23 mouse cellular contexts compared by ENCODE assay signal in genomic region chr7:133720616-133721015, GRCm38 (mm10). TPM values are rescaled to one million over a fixed set of nuclear protein-coding genes. Genes with fewer than 3 reads are reported as not detected.
A peak's percentile ranks its signal among the peaks of the same experiment; 100 is the strongest.
DNase-seq lines count a peak whose midpoint lies in the region; ATAC-seq and TF ChIP-seq lines count a peak whose summit lies in the region.
"Had no signal": no experiment of that assay in that cellular context is flagged by ENCODE, and none has a peak within 500 bp of the region (broad histone marks: within the 10 kb centered on the region; RNA-seq: fewer than 3 reads in every experiment).

No protein-coding gene starts in this region.

- no peaks in the 10 kb centered on the region for H3K9me3 ChIP-seq in embryonic facial prominence, embryonic 14.5 days (ENCODE audit: control insufficient read depth, low read length)
- no peaks in the 10 kb centered on the region for H3K9me3 ChIP-seq in embryonic facial prominence, embryonic 10.5 days
- no peaks in the 10 kb centered on the region for H3K9me3 ChIP-seq in forebrain, embryonic 10.5 days
- H3K9me3 ChIP-seq: embryonic facial prominence, embryonic 13.5 days; forebrain, embryonic 12.5 days; G1E had no signal

- TF ChIP-seq CTCF in testis, adult 2 months (IDR thresholded peaks at IDR 0.05; ENCODE audit: control insufficient read depth, insufficient read depth, insufficient replicate concordance, low read depth, low read length): no peak

- no peak overlapping the region for H3K9ac ChIP-seq in embryonic facial prominence, embryonic 14.5 days (ENCODE audit: low read depth, low read length)
- H3K9ac ChIP-seq: embryonic facial prominence, embryonic 13.5 days; forebrain, embryonic 12.5 days had no signal

- DNase-seq in embryonic facial prominence, embryonic 14.5 days (ENCODE audit: low spot score): peak; percentile 22
- no peak for DNase-seq in embryonic facial prominence, embryonic 10.5 days (ENCODE audit: low spot score)
- no peak for DNase-seq in testis, postnatal 10 days (ENCODE audit: low spot score)
- peak; percentile 98 for DNase-seq in retina, postnatal 1 day
- no peak for DNase-seq in neural tube, embryonic 10.5 days (ENCODE audit: extremely low spot score, low spot score)
- DNase-seq in forebrain, embryonic 10.5 days (ENCODE audit: extremely low spot score, low spot score): no peak
- DNase-seq: adrenal gland, adult 8-10 months; adrenal gland, postnatal 14 days; adrenal gland, postnatal 36 days; B cell, adult 2 months; cerebellum, adult 11-12 months; cerebellum, adult 2 months; cerebellum, adult 9-10 months; cerebellum, postnatal 10 days; cerebellum, postnatal 25 days had no signal

- WGBS in embryonic facial prominence, embryonic 14.5 days: 72% methylated on average over 11 of the region's 11 CpGs
- 89% methylated on average over 11 of the region's 11 CpGs for WGBS in embryonic facial prominence, embryonic 10.5 days
- 92% methylated on average over 11 of the region's 11 CpGs for WGBS in forebrain, embryonic 10.5 days

- no peak overlapping the region for H3K27ac ChIP-seq in embryonic facial prominence, embryonic 14.5 days (replicated peaks; ENCODE audit: low read depth, low read length)
- no peak overlapping the region for H3K27ac ChIP-seq in embryonic facial prominence, embryonic 10.5 days (replicated peaks)
- peak overlapping the region; percentile 43 for H3K27ac ChIP-seq in testis, adult 2 months (ENCODE audit: control insufficient read depth, insufficient read depth, low read depth, low read length)
- no peak overlapping the region for H3K27ac ChIP-seq in forebrain, embryonic 10.5 days
- H3K27ac ChIP-seq: embryonic facial prominence, embryonic 13.5 days; forebrain, embryonic 12.5 days had no signal

- no peaks in the 10 kb centered on the region for H3K4me1 ChIP-seq in embryonic facial prominence, embryonic 14.5 days (ENCODE audit: control insufficient read depth, insufficient read depth, low read length)
- no peaks in the 10 kb centered on the region for H3K4me1 ChIP-seq in embryonic facial prominence, embryonic 10.5 days
- no peaks in the 10 kb centered on the region; the same call in 1 of the 2 replicates for H3K4me1 ChIP-seq in testis, adult 2 months (ENCODE audit: control insufficient read depth, insufficient read depth, low read length)
- no peaks in the 10 kb centered on the region for H3K4me1 ChIP-seq in forebrain, embryonic 10.5 days
- H3K4me1 ChIP-seq: embryonic facial prominence, embryonic 13.5 days; forebrain, embryonic 12.5 days had no signal

- no peak overlapping the region for H3K4me3 ChIP-seq in embryonic facial prominence, embryonic 14.5 days (ENCODE audit: low read depth, low read length)
- H3K4me3 ChIP-seq in embryonic facial prominence, embryonic 10.5 days: no peak overlapping the region
- no peak overlapping the region for H3K4me3 ChIP-seq in testis, adult 2 months (ENCODE audit: control insufficient read depth, low read depth, low read length)
- H3K4me3 ChIP-seq in forebrain, embryonic 10.5 days: no peak overlapping the region
- H3K4me3 ChIP-seq: embryonic facial prominence, embryonic 13.5 days; forebrain, embryonic 12.5 days had no signal

- no peak overlapping the region for H3K4me2 ChIP-seq in embryonic facial prominence, embryonic 14.5 days (ENCODE audit: low read depth, low read length)
- H3K4me2 ChIP-seq: embryonic facial prominence, embryonic 13.5 days; forebrain, embryonic 12.5 days had no signal

- no peak for TF ChIP-seq POLR2A in testis, adult 2 months (IDR thresholded peaks at IDR 0.05; ENCODE audit: control insufficient read depth, low read depth, low read length)

- H3K27me3 ChIP-seq in embryonic facial prominence, embryonic 14.5 days (replicated peaks; ENCODE audit: control insufficient read depth, insufficient read depth, low read length): no peaks in the 10 kb centered on the region
- no peaks in the 10 kb centered on the region for H3K27me3 ChIP-seq in embryonic facial prominence, embryonic 10.5 days (replicated peaks; ENCODE audit: low read depth, poor library complexity, severe bottlenecking)
- H3K27me3 ChIP-seq in testis, adult 2 months (ENCODE audit: control insufficient read depth, insufficient read depth, low read length): no peaks in the 10 kb centered on the region
- H3K27me3 ChIP-seq in forebrain, embryonic 10.5 days (ENCODE audit: poor library complexity, severe bottlenecking): no peaks in the 10 kb centered on the region
- H3K27me3 ChIP-seq: CH12.LX; embryonic facial prominence, embryonic 13.5 days; forebrain, embryonic 12.5 days had no signal

- H3K36me3 ChIP-seq in embryonic facial prominence, embryonic 14.5 days (ENCODE audit: control insufficient read depth, insufficient read depth, low read length): peaks cover 86% of the 10 kb centered on the region
- H3K36me3 ChIP-seq in embryonic facial prominence, embryonic 10.5 days (replicated peaks): peaks cover 98% of the 10 kb centered on the region
- H3K36me3 ChIP-seq in testis, adult 2 months (ENCODE audit: control insufficient read depth, insufficient read depth, low read length): peaks cover 12% of the 10 kb centered on the region
- peaks cover 100% of the 10 kb centered on the region for H3K36me3 ChIP-seq in forebrain, embryonic 10.5 days (replicated peaks)

- ATAC-seq in embryonic facial prominence, embryonic 14.5 days (ENCODE audit: low read depth): no peak; the same call in 1 of the 2 replicates
- ATAC-seq: CD4-positive, CD25-positive, alpha-beta regulatory T cell, adult 4 months; forebrain, embryonic 14.5 days; forebrain, embryonic 16.5 days had no signal

RNA-seq across cellular contexts. Expression of gene Uros, which starts 10.7 kb away (rescaled TPM):
- 33.5 and 35.8 TPM in 2 replicates for polyA plus RNA-seq in embryonic facial prominence, embryonic 14.5 days (2014; fragmentation: Nextera tagmentation; extraction: Ambion mirVana)
- 32.2 and 32.8 TPM in 2 replicates for polyA plus RNA-seq in embryonic facial prominence, embryonic 10.5 days (2016; fragmentation: Nextera tagmentation; extraction: Ambion mirVana)
- polyA plus RNA-seq in testis, adult 2 months (2012; rRNA removed): 8.8 and 10.8 TPM in 2 replicates
- polyA plus RNA-seq in forebrain, embryonic 10.5 days (2016; fragmentation: Nextera tagmentation; extraction: Ambion mirVana): 35.1 and 41.9 TPM in 2 replicates

RNA-seq across cellular contexts. Expression of gene Bccip, which starts 11.5 kb away (rescaled TPM):
- polyA plus RNA-seq in embryonic facial prominence, embryonic 14.5 days (2014; fragmentation: Nextera tagmentation; extraction: Ambion mirVana): 146 and 159 TPM in 2 replicates
- polyA plus RNA-seq in embryonic facial prominence, embryonic 10.5 days (2016; fragmentation: Nextera tagmentation; extraction: Ambion mirVana): 194 and 216 TPM in 2 replicates
- polyA plus RNA-seq in testis, adult 2 months (2012; rRNA removed): 13.7 and 14.0 TPM in 2 replicates
- 215 and 222 TPM in 2 replicates for polyA plus RNA-seq in forebrain, embryonic 10.5 days (2016; fragmentation: Nextera tagmentation; extraction: Ambion mirVana)

RNA-seq across cellular contexts. Expression of gene Mmp21, which starts 40.8 kb away (rescaled TPM):
- 0.08 and 0.14 TPM in 2 replicates for polyA plus RNA-seq in embryonic facial prominence, embryonic 14.5 days (2014; fragmentation: Nextera tagmentation; extraction: Ambion mirVana)
- polyA plus RNA-seq in embryonic facial prominence, embryonic 10.5 days (2016; fragmentation: Nextera tagmentation; extraction: Ambion mirVana): 0.07 and 0.15 TPM in 2 replicates
- polyA plus RNA-seq in testis, adult 2 months (2012; rRNA removed): not detected in 2 replicates
- polyA plus RNA-seq in forebrain, embryonic 10.5 days (2016; fragmentation: Nextera tagmentation; extraction: Ambion mirVana): not detected in 2 replicates
- polyA plus RNA-seq: cerebellum, adult 2 months; embryonic facial prominence, embryonic 13.5 days; forebrain, embryonic 12.5 days; forebrain, embryonic 14.5 days; G1E had no signal

RNA-seq across cellular contexts. Expression of gene Fank1, which starts 56.0 kb away (rescaled TPM):
- 2.1 and 3.0 TPM in 2 replicates for polyA plus RNA-seq in embryonic facial prominence, embryonic 14.5 days (2014; fragmentation: Nextera tagmentation; extraction: Ambion mirVana)
- polyA plus RNA-seq in embryonic facial prominence, embryonic 10.5 days (2016; fragmentation: Nextera tagmentation; extraction: Ambion mirVana): 0.36 and 0.58 TPM in 2 replicates
- 202 and 217 TPM in 2 replicates for polyA plus RNA-seq in testis, adult 2 months (2012; rRNA removed)
- polyA plus RNA-seq in forebrain, embryonic 10.5 days (2016; fragmentation: Nextera tagmentation; extraction: Ambion mirVana): 0.57 and 1.0 TPM in 2 replicates
- polyA plus RNA-seq: CD4-positive, CD25-positive, alpha-beta regulatory T cell, adult 4 months; G1E had no signal

Comparison
In these comparisons a context has a peak if more than half of its experiments do, and no peak if none do; other contexts are left out.
1. DNase-seq: peak in embryonic facial prominence, embryonic 14.5 days (single experiment) and retina, postnatal 1 day (single experiment); none in embryonic facial prominence, embryonic 10.5 days (single experiment), testis, postnatal 10 days (single experiment), neural tube, embryonic 10.5 days (single experiment) and forebrain, embryonic 10.5 days (single experiment).